Mouse (Mus musculus) urinary bladder, postnatal 4 days (tissue): ENCODE measurements around the gene Acnat1.
"Not testable (repeated sequence)": the region's sequence is repeated elsewhere in the genome, so short reads cannot be mapped to it uniquely, and the experiment has no call there.

Experiments
- DNase-seq, 2 experiments: peaks; one replicate each; pipeline ENCODE4 v3.0.0; 2021 to 2022; ENCODE audit warnings: low spot score in 2 of 2

Gene Acnat1

DNA sequence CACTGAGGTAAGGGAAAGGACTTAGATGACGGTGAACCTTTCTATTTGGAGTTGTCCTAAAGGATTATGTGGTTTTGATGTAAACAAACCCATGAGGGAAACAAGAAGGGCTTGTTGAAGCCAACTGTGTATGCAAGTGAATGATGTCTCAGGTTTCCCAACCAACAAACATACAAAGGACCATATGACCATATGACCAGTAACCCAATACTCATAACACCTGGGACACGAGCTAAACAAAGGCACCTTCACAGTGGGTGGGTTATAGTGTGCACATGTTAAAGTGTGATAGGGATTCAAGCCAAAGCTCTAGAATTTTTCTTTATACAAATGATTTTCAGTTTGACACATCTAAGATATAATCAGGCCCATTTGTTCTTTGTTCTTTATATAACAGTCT lies 17.5 kb downstream of the Acnat1 start:
- DNase-seq = no peak

DNA sequence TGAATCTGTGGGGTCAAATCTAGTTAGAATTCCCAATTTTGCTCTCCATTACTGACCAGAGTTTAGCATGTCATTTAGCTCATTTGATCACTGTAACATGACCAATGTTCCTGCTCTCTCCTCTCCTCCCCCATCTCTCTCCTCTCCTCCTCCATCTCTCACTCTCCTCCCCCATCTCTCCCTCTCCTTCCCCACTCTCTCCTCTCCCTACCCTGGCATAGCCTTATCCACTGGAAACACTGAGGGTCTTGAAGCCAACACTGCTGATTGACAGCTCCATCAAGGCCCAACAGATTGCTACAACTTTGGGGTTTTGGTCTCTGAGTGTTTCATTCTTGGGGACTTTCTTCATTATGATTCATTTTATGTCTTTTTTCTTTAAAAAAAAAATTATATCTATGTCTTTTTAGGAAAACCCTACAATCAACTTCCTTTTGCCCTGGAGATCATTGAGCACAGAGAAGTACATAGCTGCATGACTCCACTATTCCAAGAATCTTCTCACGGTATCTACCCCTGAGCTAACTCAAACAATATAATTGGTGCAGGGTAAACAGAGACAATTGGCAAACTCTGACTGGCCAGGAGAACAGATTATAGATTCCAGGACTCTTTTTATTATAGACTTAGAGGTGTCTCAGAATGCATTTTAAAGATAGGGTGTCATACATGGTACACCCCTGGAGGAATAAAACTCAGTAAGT lies 21.7 kb downstream of the Acnat1 start:
- DNase-seq = no peak

DNA sequence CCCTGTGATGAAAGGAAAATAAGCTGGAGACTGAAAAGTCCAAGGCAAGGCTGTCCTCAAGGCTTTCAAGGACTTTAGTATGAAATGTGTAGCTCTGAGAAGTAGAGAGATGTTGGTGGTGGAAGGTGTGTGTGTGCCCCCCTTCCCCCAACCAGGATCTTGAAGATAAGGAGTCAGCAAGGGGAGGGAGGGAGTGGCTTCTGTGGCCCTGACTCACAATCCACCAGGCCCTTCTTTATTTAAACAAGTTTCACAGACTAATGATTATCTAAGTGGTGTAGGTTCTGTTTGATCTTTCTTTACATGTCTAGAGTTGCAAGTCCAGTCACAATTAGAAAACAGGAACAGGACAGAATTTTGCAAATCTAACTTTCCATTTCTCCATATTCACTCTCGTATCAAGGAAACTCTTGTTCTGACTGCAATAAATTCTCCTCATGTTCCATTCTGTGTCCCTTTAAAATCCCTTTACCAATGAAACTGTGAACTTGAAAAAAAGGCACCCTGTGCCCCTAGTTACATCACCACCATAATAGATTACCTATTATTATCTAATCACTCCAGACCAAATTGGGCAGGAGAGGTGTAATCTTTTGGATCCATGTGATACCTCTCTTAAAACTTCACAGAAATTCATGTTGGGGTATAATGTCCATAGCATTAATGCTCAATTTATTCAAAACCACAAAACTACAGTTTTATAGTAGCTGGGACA lies 22.4 kb downstream of the Acnat1 start:
- not testable (repeated sequence) for DNase-seq

DNA sequence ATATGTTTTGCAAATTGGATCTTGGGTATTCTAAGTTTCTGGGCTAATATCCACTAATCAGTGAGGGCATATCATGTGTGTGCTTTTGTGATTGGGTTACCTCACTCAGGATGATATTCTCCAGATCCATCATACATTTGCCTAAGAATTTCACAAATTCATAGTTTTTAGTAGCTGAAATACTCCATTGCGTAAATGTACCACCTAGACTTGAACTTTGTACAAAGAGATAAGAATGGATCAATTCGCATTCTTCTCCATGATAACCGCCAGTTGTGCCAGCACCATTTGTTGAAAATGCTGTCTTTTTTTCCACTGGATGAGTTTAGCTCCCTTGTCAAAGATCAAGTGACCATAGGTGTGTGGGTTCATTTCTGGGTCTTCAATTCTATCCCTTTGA lies 36.7 kb downstream of the Acnat1 start:
- not testable (repeated sequence) for DNase-seq

DNA sequence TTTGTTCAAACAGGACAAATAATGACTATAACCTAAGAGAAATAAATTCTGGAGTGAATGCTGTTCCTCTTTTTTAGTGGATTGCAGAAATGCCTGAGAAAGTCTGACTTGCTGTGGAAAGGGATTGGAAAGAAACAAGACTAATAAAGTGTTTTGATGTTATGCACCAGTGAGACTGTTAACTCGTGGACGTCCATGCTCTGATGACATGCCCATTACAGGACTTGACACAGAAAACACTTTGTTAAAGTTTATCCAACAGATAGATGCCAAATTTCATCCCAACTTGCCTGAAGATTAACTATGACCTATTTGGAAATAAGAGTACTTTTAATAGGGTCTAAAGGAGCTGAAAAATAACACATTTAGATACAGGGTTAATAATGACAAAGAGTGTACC lies 63.6 kb downstream of the Acnat1 start:
- DNase-seq = not testable (repeated sequence)

DNA sequence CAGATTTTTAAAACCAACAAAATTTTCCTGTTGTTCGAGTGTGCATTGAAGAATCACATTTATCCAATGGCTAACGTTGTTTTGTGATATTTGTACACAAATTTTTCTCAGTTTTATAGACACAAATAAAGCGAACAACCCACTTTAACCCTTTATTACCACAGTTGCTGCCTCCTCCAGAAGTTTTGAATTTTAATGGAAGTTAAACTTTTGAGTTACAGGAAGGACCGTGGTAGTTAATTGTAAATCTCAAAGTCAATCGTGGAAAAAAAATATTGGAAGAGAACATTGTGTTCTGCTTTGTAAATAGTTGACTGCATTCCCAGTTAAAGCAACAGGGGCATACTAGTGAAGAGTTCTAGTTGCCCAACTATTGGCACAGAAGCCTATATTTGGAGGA lies 65.8 kb downstream of the Acnat1 start, which contains the start of gene Acnat2:
Acnat2 (minus strand) TSS at position 195 of the 400 bp plus-strand sequence.
- DNase-seq = not testable (repeated sequence)
